Mouse (Mus musculus): ENCODE results near the gene Smurf1. TPM values are rescaled to one million over a fixed set of nuclear protein-coding genes. Genes with fewer than 3 reads are reported as not detected.

The Smurf1 gene
- polyA plus RNA-seq, 1 experiment from 2014 or later: 18.0 TPM

- no peak for ATAC-seq (ENCODE audit: insufficient number of reproducible peaks, insufficient read depth, low FRiP score, low read depth)
- H3K4me1 ChIP-seq (ENCODE audit: control insufficient read depth in 2 of 2, insufficient read depth in 2 of 2, low read length in 2 of 2): no peaks in the 10 kb centered on the region
- H3K36me3 ChIP-seq (ENCODE audit: control insufficient read depth, insufficient read depth, low read length): peaks cover 100% of the 10 kb centered on the region
- no peaks in the 10 kb centered on the region for H3K9me3 ChIP-seq (ENCODE audit: control insufficient read depth, low read length)
- no peak overlapping the region for H3K4me2 ChIP-seq (ENCODE audit: low read length)
- H3K4me3 ChIP-seq (ENCODE audit: control insufficient read depth in 1 of 2, insufficient read depth in 1 of 2, low read depth in 1 of 2, low read length in 2 of 2): no peak overlapping the region
- 92% methylated on average over 20 of the region's 20 CpGs for WGBS
- H3K9ac ChIP-seq (ENCODE audit: low read length): no peak overlapping the region
- H3K27ac ChIP-seq (replicated peaks in 1 of 2; ENCODE audit: control insufficient read depth in 1 of 2, insufficient read depth in 1 of 2, low read depth in 2 of 2, low read length in 2 of 2): no peak overlapping the region
- no peaks in the 10 kb centered on the region for H3K27me3 ChIP-seq (ENCODE audit: control insufficient read depth, insufficient read depth, low read length)
Measured at GRCm38 (mm10) chr5:144828365-144829102, 137.1 kb downstream of the Smurf1 start.

Small RNA genes lying within 50 kb of the gene (microRNA-seq; reads per million reads assigned to microRNA genes)
- gene Mir7039: not detected

Other genes starting within 250 kb of the Smurf1 start
- 0.61 and 1.0 TPM in 2 replicates for gene Tmem130, start 204.0 kb downstream of the Smurf1 start, polyA plus RNA-seq (2014; fragmentation: Nextera tagmentation; extraction: Ambion mirVana)
- gene Trrap, start 198.1 kb downstream of the Smurf1 start, polyA plus RNA-seq (2014; fragmentation: Nextera tagmentation; extraction: Ambion mirVana): 58.9 and 65.2 TPM in 2 replicates
- not detected in 2 replicates for gene Gm4871, start 66.9 kb upstream of the Smurf1 start, polyA plus RNA-seq (2014; fragmentation: Nextera tagmentation; extraction: Ambion mirVana)
- gene 1700018F24Rik, start 77.1 kb upstream of the Smurf1 start, polyA plus RNA-seq (2014; fragmentation: Nextera tagmentation; extraction: Ambion mirVana): not detected in 2 replicates
- 101 and 107 TPM in 2 replicates for gene Arpc1a, start 118.0 kb upstream of the Smurf1 start, polyA plus RNA-seq (2014; fragmentation: Nextera tagmentation; extraction: Ambion mirVana)
- not detected in 2 replicates for gene Kpna7, start 118.2 kb upstream of the Smurf1 start, polyA plus RNA-seq (2014; fragmentation: Nextera tagmentation; extraction: Ambion mirVana)
- 84.8 and 137 TPM in 2 replicates for gene Arpc1b, start 148.4 kb upstream of the Smurf1 start, polyA plus RNA-seq (2014; fragmentation: Nextera tagmentation; extraction: Ambion mirVana)
- gene Pdap1, start 174.4 kb upstream of the Smurf1 start, polyA plus RNA-seq (2014; fragmentation: Nextera tagmentation; extraction: Ambion mirVana): 60.9 and 69.1 TPM in 2 replicates
- 130 and 135 TPM in 2 replicates for gene Bud31, start 174.5 kb upstream of the Smurf1 start, polyA plus RNA-seq (2014; fragmentation: Nextera tagmentation; extraction: Ambion mirVana)
- gene Ptcd1, start 201.3 kb upstream of the Smurf1 start, polyA plus RNA-seq (2014; fragmentation: Nextera tagmentation; extraction: Ambion mirVana): 10.6 and 11.2 TPM in 2 replicates
- 13.6 and 14.1 TPM in 2 replicates for gene Cpsf4, start 201.4 kb upstream of the Smurf1 start, polyA plus RNA-seq (2014; fragmentation: Nextera tagmentation; extraction: Ambion mirVana)
- 1,222 and 1,313 TPM in 2 replicates for gene Atp5j2, start 226.2 kb upstream of the Smurf1 start, polyA plus RNA-seq (2014; fragmentation: Nextera tagmentation; extraction: Ambion mirVana)
- gene Zkscan14, start 236.0 kb upstream of the Smurf1 start, polyA plus RNA-seq (2014; fragmentation: Nextera tagmentation; extraction: Ambion mirVana): 7.4 and 7.8 TPM in 2 replicates
- 10.2 and 11.1 TPM in 2 replicates for gene Zkscan5, start 238.7 kb upstream of the Smurf1 start, polyA plus RNA-seq (2014; fragmentation: Nextera tagmentation; extraction: Ambion mirVana)

All from heart, embryonic 14.5 days (tissue).